Mouse (Mus musculus) lung, postnatal 0 days (tissue): Measurements from ENCODE around the gene Slc16a1.
"Not testable (repeated sequence)": the region's sequence is repeated elsewhere in the genome, so short reads cannot be mapped to it uniquely, and the experiment has no call there.

Experiments
- CTCF ChIP-seq: IDR thresholded peaks from 2 replicates; pipeline ENCODE4 v1.5.1; 2016; ENCODE audit warnings: antibody characterized with exemption, mild to moderate bottlenecking
- EP300 ChIP-seq: IDR thresholded peaks from 2 replicates; pipeline ENCODE4 v1.6.1; 2016; ENCODE audit warnings: antibody characterized with exemption, mild to moderate bottlenecking, control low read depth

- TF ChIP-seq CTCF, EP300: not testable (repeated sequence)
These were observed 68.7 kb downstream of the Slc16a1 start for GRCm38 (mm10) chr3:104706951-104707771.
